Mouse (Mus musculus) megakaryocyte, embryonic 14.5 days (primary cell): ENCODE measurements at regions not wholly inside any gene's neighbourhood (a gene's known extent, or its start where the extent isn't known, plus 50 kb on each side); places are given as distances from the start of the nearest gene placed in this dataset.

Experiments
- H3K27me3 ChIP-seq: replicated peaks from 2 replicates; pipeline ENCODE3; 2012; ENCODE audit warnings: inconsistent platforms
- H3K36me3 ChIP-seq: replicated peaks from 2 replicates; pipeline ENCODE3; 2012; ENCODE audit warnings: low read length, inconsistent platforms, mixed read lengths
- H3K4me1 ChIP-seq: 2 replicates; pipeline ENCODE4 v1.6.1; 2012; ENCODE audit warnings: inconsistent platforms
- H3K4me3 ChIP-seq: replicated peaks from 2 replicates; pipeline ENCODE3; 2012; ENCODE audit warnings: moderate library complexity, mild to moderate bottlenecking, inconsistent platforms
- H3K9me3 ChIP-seq: 2 replicates; pipeline ENCODE4 v1.6.1; 2012; ENCODE audit warnings: inconsistent platforms
- FLI1 ChIP-seq: IDR thresholded peaks from 2 replicates; pipeline ENCODE4 v1.6.1; 2012; ENCODE audit warnings: low read length, inconsistent platforms, mixed read lengths
- GATA1 ChIP-seq: IDR thresholded peaks from 3 replicates; pipeline ENCODE4 v1.6.1; 2012; ENCODE audit warnings: mixed read lengths, low read length, inconsistent platforms, borderline replicate concordance

GRCm38 (mm10) chr12:29049105-29049511, 297.5 kb downstream of the Eipr1 start:
- Histone ChIP-seq H3K36me3 (no peaks in the 10 kb centered on the region), H3K4me1 (no peaks in the 10 kb centered on the region), H3K9me3 (no peaks in the 10 kb centered on the region), H3K27me3 (peaks cover 2% of the 10 kb centered on the region), H3K4me3 (no peak overlapping the region)
- no peak for TF ChIP-seq FLI1
- no peak for TF ChIP-seq GATA1

DNA sequence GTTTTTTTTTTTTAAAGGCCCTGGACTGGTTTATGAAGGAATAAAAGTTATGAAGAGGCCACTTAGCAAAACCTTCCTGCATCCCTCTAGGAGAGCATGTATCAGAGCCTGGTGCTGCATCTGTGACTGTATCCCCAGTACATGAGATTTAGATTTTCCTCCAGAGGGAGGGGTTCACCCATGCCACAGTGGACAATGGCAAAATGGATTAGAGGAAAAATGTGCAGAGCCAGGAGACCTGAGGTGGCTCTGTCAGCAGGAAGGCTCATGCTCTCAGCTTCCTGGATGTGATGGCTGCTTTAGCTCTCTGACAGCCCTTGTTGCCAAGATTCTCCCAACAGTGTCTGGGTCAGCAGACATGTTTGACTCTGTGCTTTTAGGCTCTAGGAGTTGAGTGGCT, 298.2 kb downstream of the Eipr1 start:
- no peak overlapping the region for H3K4me3 ChIP-seq
- TF ChIP-seq GATA1, result no peak
- no peak for TF ChIP-seq FLI1
- H3K27me3 ChIP-seq, result peaks cover 2% of the 10 kb centered on the region
- H3K36me3 ChIP-seq, result no peaks in the 10 kb centered on the region
- no peaks in the 10 kb centered on the region for H3K4me1 ChIP-seq
- no peaks in the 10 kb centered on the region for H3K9me3 ChIP-seq

DNA sequence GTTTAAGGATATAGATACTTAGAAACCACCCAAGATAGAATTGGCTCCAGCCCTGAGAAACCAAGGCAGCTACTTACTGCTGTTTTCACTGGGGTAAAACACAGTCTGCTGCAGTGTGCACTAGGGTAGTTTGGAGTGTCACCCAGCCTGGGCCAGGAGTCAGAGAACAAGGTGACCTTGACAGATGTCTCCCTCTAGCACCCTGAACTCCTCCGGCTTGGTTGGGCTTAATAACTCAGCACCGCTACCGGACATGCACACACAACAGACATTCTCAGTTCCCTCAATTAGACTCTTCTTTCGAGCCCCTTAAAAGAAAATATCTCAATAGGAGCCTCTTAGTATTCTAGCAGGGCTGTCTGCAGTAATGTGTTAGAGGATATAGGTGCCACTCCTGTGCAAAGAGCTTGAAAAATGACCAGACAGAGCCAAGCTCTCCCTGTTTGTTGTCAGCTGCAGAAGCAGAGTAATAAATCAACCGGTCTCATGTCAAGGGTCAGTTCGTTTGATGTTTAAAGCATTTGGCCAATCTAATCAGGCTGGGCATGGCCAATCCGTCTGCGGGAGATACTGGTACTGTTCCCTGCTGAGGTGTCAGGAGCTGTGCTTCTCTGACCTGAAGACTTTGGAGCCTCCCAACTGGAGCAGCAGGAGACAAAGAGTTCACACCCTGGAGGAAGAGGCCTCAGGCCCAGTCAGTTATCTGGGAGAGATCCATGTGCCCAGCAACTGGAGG, 299.1 kb downstream of the Eipr1 start:
- H3K4me3 ChIP-seq, result no peak overlapping the region
- H3K4me1 ChIP-seq, result no peaks in the 10 kb centered on the region
- H3K9me3 ChIP-seq, result no peaks in the 10 kb centered on the region
- no peak for TF ChIP-seq FLI1
- TF ChIP-seq GATA1, result no peak
- no peaks in the 10 kb centered on the region for H3K36me3 ChIP-seq
- H3K27me3 ChIP-seq, result peaks cover 2% of the 10 kb centered on the region

GRCm38 (mm10) chr12:29054367-29054766, 302.8 kb downstream of the Eipr1 start:
- Histone ChIP-seq H3K4me1 (no peaks in the 10 kb centered on the region), H3K27me3 (peaks cover under 1% of the 10 kb centered on the region), H3K4me3 (no peak overlapping the region), H3K9me3 (no peaks in the 10 kb centered on the region), H3K36me3 (no peaks in the 10 kb centered on the region)
- TF ChIP-seq FLI1, result no peak
- TF ChIP-seq GATA1, result no peak

GRCm38 (mm10) chr12:29062025-29062637, 310.5 kb downstream of the Eipr1 start:
- Histone ChIP-seq H3K9me3 (no peaks in the 10 kb centered on the region), H3K4me1 (no peaks in the 10 kb centered on the region), H3K27me3 (no peaks in the 10 kb centered on the region), H3K4me3 (no peak overlapping the region), H3K36me3 (no peaks in the 10 kb centered on the region)
- no peak for TF ChIP-seq GATA1

DNA sequence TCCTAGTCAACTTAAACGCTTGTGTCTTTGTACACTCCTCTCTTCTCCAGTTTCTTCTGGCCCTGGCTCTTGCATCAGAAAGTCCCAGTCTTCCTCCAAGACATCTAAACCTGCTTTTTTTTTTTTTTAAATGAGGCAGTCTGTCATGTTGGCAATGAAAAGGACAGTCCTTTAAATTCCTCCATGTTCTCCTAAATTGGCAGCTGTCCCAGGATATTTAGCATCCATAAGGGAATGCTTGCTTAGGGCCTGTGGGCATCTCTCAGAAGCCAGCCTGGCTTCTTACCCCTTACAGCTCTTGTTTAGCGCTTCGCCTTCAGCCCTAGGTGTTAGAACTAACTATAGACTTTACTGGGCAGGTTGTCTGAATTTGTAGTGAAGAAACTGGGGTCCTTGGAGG, 311.2 kb downstream of the Eipr1 start:
- Histone ChIP-seq H3K9me3 (no peaks in the 10 kb centered on the region), H3K27me3 (no peaks in the 10 kb centered on the region), H3K4me3 (no peak overlapping the region), H3K36me3 (no peaks in the 10 kb centered on the region), H3K4me1 (no peaks in the 10 kb centered on the region)
- TF ChIP-seq GATA1 (no peak), FLI1 (no peak)

DNA sequence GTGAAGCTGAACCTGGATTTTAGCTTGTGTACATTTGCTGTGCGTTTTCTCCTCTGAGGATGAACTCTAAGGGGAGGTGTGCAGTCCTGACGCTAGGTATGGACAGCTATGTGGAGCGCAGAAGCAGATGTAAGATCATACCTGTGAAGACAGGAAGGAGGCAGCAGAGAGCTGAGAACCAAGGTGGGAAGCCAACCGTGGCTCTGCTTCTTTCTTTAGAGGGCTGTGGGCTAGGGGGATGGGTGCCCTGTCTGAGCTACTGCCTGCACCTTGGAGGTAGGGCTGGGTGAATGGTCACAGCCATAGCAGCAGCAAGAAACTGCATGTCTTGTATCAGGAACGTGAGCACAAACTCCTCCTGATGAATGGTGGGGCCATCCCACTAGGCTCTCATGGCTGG, 316.6 kb downstream of the Eipr1 start:
- TF ChIP-seq GATA1 (no peak), FLI1 (no peak)
- Histone ChIP-seq H3K36me3 (no peaks in the 10 kb centered on the region), H3K4me1 (no peaks in the 10 kb centered on the region), H3K4me3 (no peak overlapping the region), H3K9me3 (no peaks in the 10 kb centered on the region), H3K27me3 (no peaks in the 10 kb centered on the region)

DNA sequence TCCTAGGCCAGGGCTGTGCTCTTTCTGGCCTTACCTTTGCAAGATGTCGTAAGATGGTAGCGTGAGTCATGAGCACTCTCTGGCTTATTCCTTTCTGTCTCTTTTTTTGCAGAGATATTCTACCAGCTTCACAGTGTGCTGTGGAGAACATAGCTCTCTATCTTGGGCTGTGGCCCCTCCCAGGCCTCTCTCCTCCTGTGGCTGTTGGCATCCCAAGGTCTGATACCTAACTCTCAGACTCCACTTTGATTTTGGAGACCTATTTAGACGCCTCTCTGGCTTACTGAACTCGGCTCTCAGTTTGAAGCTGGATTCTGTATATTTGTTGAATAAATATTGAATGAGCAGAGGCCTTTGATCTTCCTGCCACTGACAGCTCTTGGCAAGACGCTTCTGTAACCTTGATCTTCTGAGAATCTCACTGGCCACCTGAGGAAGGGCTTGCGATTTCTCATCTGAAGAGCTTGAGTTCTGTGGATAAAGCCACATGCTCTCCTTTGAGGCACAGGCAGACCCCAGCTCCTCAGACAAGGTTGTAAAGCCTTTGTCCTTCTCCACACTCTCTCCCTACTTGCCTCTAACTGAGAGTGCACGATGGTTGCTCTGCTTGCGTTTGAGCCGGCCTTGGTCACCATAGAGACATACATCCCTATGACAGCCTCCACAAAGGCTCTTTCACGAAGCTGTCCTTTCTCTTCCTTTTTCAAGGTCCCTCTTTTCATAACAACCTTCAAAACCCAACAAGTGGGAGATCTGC, 323.7 kb downstream of the Eipr1 start:
- no peaks in the 10 kb centered on the region for H3K27me3 ChIP-seq
- H3K36me3 ChIP-seq, result no peaks in the 10 kb centered on the region
- no peak overlapping the region for H3K4me3 ChIP-seq
- TF ChIP-seq GATA1 (no peak), FLI1 (no peak)
- H3K9me3 ChIP-seq, result 0 out of 2 replicates have a peak, but pooled peaks cover 2% of the 10 kb centered on the region
- no peaks in the 10 kb centered on the region for H3K4me1 ChIP-seq

DNA sequence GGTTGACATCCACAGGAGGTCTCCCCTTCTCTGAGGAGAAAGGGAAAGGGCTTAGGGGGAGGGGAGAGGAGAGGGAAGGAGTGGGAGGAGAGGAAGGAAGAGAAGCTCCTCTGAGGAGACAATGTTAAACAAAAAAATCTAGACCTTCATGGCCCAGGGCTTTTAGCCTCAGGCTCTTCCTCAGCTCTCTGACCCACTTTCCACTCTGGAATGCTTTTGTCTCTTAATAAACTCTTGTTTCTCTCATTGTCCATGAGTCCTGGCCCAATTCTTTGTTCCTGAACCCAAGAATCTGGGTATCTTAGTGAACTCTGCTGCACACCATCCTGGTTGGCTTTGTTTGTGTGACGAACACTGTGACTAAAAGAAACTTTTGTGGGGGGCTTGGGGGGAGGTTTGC, 325.0 kb downstream of the Eipr1 start:
- Histone ChIP-seq H3K9me3 (0 out of 2 replicates have a peak, but pooled peaks cover 2% of the 10 kb centered on the region), H3K27me3 (no peaks in the 10 kb centered on the region), H3K4me3 (no peak overlapping the region), H3K4me1 (no peaks in the 10 kb centered on the region), H3K36me3 (no peaks in the 10 kb centered on the region)
- TF ChIP-seq FLI1 (no peak), GATA1 (no peak)

DNA sequence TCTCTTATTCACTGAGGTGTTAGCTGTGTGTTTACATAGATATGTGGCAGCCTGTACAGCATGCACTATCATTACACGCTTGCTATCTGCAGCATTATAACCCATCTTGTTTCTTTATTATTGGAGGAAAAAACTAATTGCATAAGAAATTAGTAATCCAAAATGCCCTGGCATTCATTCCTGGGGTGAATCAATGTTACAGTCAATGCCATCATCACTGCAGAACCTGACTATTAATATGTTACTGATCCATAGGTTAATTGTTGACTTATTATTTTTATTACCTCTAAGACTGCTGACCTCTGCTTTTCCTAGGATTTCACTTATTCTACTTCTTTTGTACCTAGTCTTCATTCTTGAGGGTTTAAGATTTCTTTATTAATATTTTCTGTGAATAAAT, 327.4 kb downstream of the Eipr1 start:
- Histone ChIP-seq H3K4me1 (no peaks in the 10 kb centered on the region; the same call in 1 of the 2 replicates), H3K27me3 (no peaks in the 10 kb centered on the region), H3K36me3 (no peaks in the 10 kb centered on the region), H3K4me3 (no peak overlapping the region), H3K9me3 (0 out of 2 replicates have a peak, but pooled peaks cover 2% of the 10 kb centered on the region)
- TF ChIP-seq FLI1 (no peak), GATA1 (no peak)
